Mouse (Mus musculus) v-Abl transformed pro-B cells (cell line): ENCODE data around the gene Napepld.

Experiments used
- in situ Hi-C, 2 experiments: fragments of 400-800 bp; cut with MboI; formaldehyde crosslinking; loops; one replicate each; pipeline ENCODE4 v1.15.1; 2025; ENCODE audit not compliant: unreplicated experiment in 2 of 2

Gene Napepld

DNA sequence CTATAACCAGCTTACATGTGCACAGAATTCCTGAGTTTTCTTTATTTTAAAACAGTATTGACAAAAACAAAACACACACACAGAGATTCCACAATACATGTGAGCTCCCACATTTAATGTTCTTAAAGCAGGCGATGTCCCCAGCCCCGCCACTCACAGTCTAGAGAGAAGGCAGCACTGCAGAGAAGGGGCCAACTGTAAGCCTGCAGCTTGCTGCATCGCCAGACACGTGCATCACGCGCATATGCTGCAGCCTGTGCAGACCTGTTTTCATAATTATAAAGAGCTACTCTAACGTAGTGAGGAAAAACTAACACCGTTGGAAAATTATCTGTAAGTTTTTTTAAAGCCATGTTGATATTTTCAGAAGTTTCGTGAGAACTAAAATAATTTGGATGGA is 27.5 kb downstream of the Napepld start:
- in situ Hi-C loops: loop anchor here (25.0 kb wide), 2 partner anchors 864 to 1564 kb away; no protein-coding TSS in a partner anchor

- in situ Hi-C loops: loop anchor here (25.0 kb wide), 2 partner anchors 864 to 1564 kb away; no protein-coding TSS in a partner anchor
Observed at GRCm38 (mm10) chr5:21672812-21673635, 28.2 kb downstream of the Napepld start.

GRCm38 (mm10) chr5:21669307-21669706 is 31.9 kb downstream of the Napepld start:
- in situ Hi-C loops: loop anchor here (25.0 kb wide), 2 partner anchors 868 to 1568 kb away; no protein-coding TSS in a partner anchor

DNA sequence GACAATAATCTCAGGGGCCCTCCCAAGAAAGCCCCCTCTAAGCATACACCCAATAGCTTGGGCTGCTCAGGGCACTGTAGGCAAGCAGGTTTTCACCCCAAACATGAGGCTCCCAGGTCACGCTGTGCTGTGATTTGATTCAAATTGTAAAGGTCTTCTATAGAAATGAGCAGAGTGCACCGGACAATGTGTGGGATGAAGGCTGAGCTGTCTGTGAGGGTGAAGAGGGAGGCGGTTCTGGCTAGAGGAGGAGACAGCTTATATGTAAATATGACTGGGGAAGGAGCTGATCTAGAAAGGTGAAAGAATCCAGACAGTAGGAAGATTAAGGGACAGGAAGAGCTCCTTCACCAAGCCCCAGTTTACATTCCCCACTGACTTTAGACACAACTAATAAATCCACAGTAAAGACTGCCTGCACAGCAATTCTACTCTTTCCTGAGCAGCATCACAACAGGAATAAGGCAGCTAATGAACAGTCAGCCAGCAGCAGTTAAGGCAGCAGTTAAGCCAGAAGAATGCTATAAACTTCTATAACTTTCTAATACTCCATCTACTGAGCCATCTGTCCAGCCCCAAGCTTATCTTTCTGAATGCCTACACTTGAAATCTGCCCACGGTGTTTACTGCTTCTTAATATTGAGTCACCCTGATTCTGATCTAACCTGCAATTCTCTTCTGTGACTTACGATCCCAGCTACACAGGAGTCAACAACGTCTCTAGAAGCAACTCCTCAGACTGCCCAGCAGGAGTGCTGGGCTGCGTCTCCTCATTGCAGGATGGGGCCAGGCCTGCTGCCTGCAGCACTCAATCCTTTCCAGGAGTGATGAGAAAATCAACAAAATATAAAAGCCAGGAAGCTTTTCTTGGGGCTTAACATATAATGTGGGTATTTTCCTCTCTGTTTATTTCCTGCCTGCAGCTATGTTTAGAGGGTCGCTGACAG is 33.7 kb downstream of the Napepld start:
- in situ Hi-C loops: loop anchor here (25.0 kb wide), 2 partner anchors 870 to 1570 kb away; no protein-coding TSS in a partner anchor

GRCm38 (mm10) chr5:21663081-21663480 is 38.1 kb downstream of the Napepld start:
- in situ Hi-C loops: loop anchor here (5.0 to 25.0 kb wide), 3 partner anchors 34 to 1574 kb away; no protein-coding TSS in a partner anchor

GRCm38 (mm10) chr5:21660850-21661249 is 40.3 kb downstream of the Napepld start:
- in situ Hi-C loops: loop anchor here (5.0 to 25.0 kb wide), 3 partner anchors 36 to 1576 kb away; no protein-coding TSS in a partner anchor

DNA sequence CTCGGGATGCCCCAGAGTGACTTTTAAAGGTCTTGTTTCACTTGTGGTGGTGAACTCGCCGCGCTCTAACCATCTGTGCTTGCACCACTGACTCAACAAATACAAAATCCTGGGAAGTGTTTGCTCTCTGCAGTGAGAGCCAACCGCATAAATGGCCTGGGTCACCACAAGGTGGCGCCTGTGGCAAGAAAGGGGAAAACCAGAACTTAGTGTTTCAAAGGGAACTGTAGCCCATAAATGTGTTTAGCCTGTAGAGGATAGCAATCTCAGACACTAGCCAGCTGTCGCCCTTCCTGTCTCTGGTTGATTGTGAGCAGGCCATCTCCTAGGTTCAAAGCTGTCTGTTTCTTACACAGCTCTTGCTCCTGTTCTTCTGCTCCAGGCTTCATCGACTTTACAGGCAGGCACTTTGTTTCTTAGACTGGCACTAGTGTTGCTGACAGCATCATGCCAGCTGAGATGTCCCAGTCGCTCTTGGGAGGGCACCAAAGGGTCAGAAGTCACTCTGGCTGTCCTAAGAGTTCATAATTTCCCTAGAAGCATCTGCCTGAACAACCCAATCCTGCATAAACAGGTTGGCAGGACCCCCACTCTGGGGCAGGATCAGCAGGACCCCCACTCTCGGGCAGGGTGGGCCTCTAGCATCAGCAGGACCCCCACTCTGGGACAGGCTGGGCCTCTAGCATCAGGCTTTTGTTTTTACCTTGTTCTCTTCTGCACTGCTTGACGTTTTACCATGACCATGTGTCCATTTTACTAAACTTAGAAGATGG is 42.4 kb downstream of the Napepld start:
- in situ Hi-C loops: loop anchor here (5.0 to 25.0 kb wide), 3 partner anchors 73 to 1578 kb away; no protein-coding TSS in a partner anchor

DNA sequence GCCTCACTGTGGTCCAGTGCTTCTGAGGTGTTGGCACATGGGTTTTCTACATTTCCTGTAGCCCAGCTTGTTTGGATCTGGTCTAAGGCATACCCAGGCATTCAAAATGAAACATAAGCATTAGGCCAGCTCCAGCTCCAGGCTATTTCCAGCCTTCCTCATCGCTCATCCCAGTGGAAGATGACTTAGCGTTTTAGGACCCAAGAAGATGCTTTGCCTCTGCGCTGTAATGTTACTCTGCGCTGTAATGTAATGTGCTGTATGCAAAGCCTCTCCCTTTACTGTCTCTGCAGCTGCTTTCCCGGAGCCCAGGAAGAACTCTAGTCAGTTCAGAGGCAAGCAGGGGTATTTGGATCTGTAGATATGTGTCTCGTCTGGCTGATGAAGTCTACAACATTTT is 43.2 kb downstream of the Napepld start:
- in situ Hi-C loops: loop anchor here (5.0 to 25.0 kb wide), 3 partner anchors 74 to 1579 kb away; no protein-coding TSS in a partner anchor

GRCm38 (mm10) chr5:21656912-21657311 is 44.3 kb downstream of the Napepld start:
- in situ Hi-C loops: loop anchor here (5.0 to 25.0 kb wide), 3 partner anchors 75 to 1580 kb away; no protein-coding TSS in a partner anchor

GRCm38 (mm10) chr5:21651885-21652612 is 49.1 kb downstream of the Napepld start:
- in situ Hi-C loops: loop anchor here (5.0 to 25.0 kb wide), 3 partner anchors 85 to 1585 kb away; partner anchors contain the start of gene Pmpcb (in 1 of the 2)

GRCm38 (mm10) chr5:21650736-21651135 is 50.5 kb downstream of the Napepld start:
- in situ Hi-C loops: loop anchor here (5.0 to 25.0 kb wide), 3 partner anchors 87 to 1587 kb away; partner anchors contain the start of gene Pmpcb (in 1 of the 2)

DNA sequence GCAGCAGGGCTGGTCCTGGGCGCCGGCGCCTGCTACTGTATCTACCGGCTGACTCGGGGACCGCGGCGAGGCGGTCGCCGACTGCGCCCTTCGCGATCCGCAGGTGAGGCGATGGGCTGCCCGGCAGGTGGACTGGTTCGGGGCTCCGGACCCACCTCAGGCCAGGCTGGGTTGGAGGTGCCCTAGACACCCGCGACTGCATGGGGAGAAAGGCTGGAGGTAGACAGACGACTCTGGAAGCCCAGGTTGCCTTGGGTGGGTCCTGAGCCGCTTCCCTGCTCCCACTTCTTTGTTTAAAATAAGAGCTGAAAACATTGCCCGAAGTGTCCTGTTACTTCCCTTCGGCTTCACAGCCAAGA is 55.1 kb downstream of the Napepld start:
- in situ Hi-C loops: loop anchor here in 1 of 2 experiments (10.0 kb wide), 1 partner anchor 591 kb away; the partner anchor contains the start of gene Ptpn12

- in situ Hi-C loops: loop anchor here in 1 of 2 experiments (10.0 kb wide), 1 partner anchor 591 kb away; the partner anchor contains the start of gene Ptpn12
Observed at GRCm38 (mm10) chr5:21645439-21646132, 55.6 kb downstream of the Napepld start, which contains the start of the genes Fbxl13 and Armc10. Fbxl13 (minus strand) TSS chr5:21645634. Armc10 (plus strand) TSS chr5:21645813.

GRCm38 (mm10) chr5:21644891-21645438 is 56.2 kb downstream of the Napepld start:
- in situ Hi-C loops: loop anchor here (5.0 to 10.0 kb wide), 7 partner anchors 53 to 590 kb away; partner anchors contain the start of gene Ptpn12 (in 1 of the 2)

GRCm38 (mm10) chr5:21643606-21644005 is 57.6 kb downstream of the Napepld start:
- in situ Hi-C loops: loop anchor here (5.0 to 10.0 kb wide), 7 partner anchors 51 to 589 kb away; partner anchors contain the start of gene Ptpn12 (in 1 of the 2)

DNA sequence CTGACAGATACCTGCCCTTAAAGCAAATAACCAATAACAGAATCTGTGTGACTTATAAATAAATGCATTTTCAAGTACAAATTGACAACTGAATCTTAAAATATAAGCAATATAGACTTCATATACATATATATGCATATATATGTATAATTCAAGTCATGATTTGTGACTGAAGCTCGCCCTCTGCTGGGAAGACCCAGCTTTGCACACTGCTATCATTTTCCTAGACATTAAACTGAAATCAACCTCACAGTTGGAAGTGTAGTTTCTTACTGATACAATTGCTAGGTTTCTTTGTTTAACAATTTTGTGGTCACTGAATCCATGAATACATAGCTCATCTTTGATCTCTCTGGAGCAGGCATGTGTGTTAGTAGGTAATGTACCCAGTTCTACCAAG is 60.2 kb downstream of the Napepld start:
- in situ Hi-C loops: loop anchor here (5.0 to 10.0 kb wide), 7 partner anchors 49 to 586 kb away; partner anchors contain the start of gene Ptpn12 (in 1 of the 2)

DNA sequence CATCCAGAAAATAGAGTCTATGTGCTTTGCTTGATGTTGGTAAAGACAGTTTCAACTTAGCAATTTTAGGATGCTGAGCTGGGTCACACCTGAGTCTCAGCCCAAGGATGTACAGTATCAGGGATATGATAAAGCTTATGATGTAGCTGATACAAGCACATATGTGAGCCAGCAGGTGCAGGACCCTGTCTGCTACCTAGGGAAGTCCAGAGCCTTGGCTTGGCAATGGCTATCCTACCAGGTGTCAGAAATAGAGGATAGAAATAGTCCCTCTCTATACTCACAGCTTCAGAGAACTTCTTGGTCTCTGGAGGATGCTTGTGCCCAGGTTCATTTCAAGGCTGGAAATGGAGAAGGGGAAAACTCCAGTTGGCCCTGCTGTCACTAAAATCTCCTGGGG is 75.3 kb downstream of the Napepld start:
- in situ Hi-C loops: no loop called here
